Mouse (Mus musculus): ENCODE data around the gene Nfia. TPM values are rescaled to one million over a fixed set of nuclear protein-coding genes. Genes with fewer than 3 reads are reported as not detected.

Gene Nfia
- total RNA-seq, 2 experiments from 2014 or later: 54.8 to 59.7 TPM

- no peak for DNase-seq (ENCODE audit: low spot score in 2 of 2)
These were observed 154.7 kb downstream of the Nfia start for GRCm38 (mm10) chr4:97927309-97927656.

- no peak for DNase-seq (ENCODE audit: low spot score in 2 of 2)
These were observed 163.8 kb downstream of the Nfia start for GRCm38 (mm10) chr4:97936371-97936770.

- DNase-seq (ENCODE audit: low spot score in 2 of 2): no peak
These were observed 164.4 kb downstream of the Nfia start for GRCm38 (mm10) chr4:97936912-97937311.

GRCm38 (mm10) chr4:97939492-97939891, 167.0 kb downstream of the Nfia start:
- no peak for DNase-seq (ENCODE audit: low spot score in 2 of 2)

GRCm38 (mm10) chr4:97939920-97940520, 167.5 kb downstream of the Nfia start:
- DNase-seq (ENCODE audit: low spot score in 2 of 2): no peak

GRCm38 (mm10) chr4:97941616-97942015, 169.1 kb downstream of the Nfia start:
- DNase-seq (ENCODE audit: low spot score in 2 of 2): no peak

- DNase-seq (ENCODE audit: low spot score in 2 of 2): no peak
These were observed 171.8 kb downstream of the Nfia start for GRCm38 (mm10) chr4:97944309-97944708.

GRCm38 (mm10) chr4:97947484-97947883, 174.9 kb downstream of the Nfia start:
- no peak for DNase-seq (ENCODE audit: low spot score in 2 of 2)

- no peak for DNase-seq (ENCODE audit: low spot score in 2 of 2)
These were observed 175.7 kb downstream of the Nfia start for GRCm38 (mm10) chr4:97948250-97948649.

GRCm38 (mm10) chr4:97950341-97951071, 178.0 kb downstream of the Nfia start:
- DNase-seq (ENCODE audit: low spot score in 2 of 2): no peak

GRCm38 (mm10) chr4:97953886-97954285, 181.4 kb downstream of the Nfia start:
- DNase-seq (ENCODE audit: low spot score in 2 of 2): no peak

GRCm38 (mm10) chr4:97958121-97958520, 185.6 kb downstream of the Nfia start:
- no peak for DNase-seq (ENCODE audit: low spot score in 2 of 2)

- no peak for DNase-seq (ENCODE audit: low spot score in 2 of 2)
These were observed 190.3 kb downstream of the Nfia start for GRCm38 (mm10) chr4:97962856-97963255.

GRCm38 (mm10) chr4:97963951-97964350, 191.4 kb downstream of the Nfia start:
- DNase-seq (ENCODE audit: low spot score in 2 of 2): no peak

GRCm38 (mm10) chr4:97968786-97969348, 196.3 kb downstream of the Nfia start:
- DNase-seq (ENCODE audit: low spot score in 2 of 2): no peak

GRCm38 (mm10) chr4:97973064-97973463, 200.5 kb downstream of the Nfia start:
- DNase-seq (ENCODE audit: low spot score in 2 of 2): no peak

- no peak for DNase-seq (ENCODE audit: low spot score in 2 of 2)
These were observed 201.5 kb downstream of the Nfia start for GRCm38 (mm10) chr4:97974037-97974436.

- no peak for DNase-seq (ENCODE audit: low spot score in 2 of 2)
These were observed 204.4 kb downstream of the Nfia start for GRCm38 (mm10) chr4:97976891-97977290.

GRCm38 (mm10) chr4:97984361-97984760, 211.8 kb downstream of the Nfia start:
- DNase-seq (ENCODE audit: low spot score in 2 of 2): no peak

GRCm38 (mm10) chr4:97986056-97986734, 213.7 kb downstream of the Nfia start:
- no peak for DNase-seq (ENCODE audit: low spot score in 2 of 2)

- DNase-seq (ENCODE audit: low spot score in 2 of 2): no peak
These were observed 214.2 kb downstream of the Nfia start for GRCm38 (mm10) chr4:97986735-97987075.

GRCm38 (mm10) chr4:97988703-97989102, 216.2 kb downstream of the Nfia start:
- DNase-seq (ENCODE audit: low spot score in 2 of 2): no peak

Data from left cerebral cortex, adult 18-20 months (tissue).